Mouse (Mus musculus): ENCODE measurements at regions not wholly inside any gene's neighbourhood (a gene's known extent, or its start where the extent isn't known, plus 50 kb on each side); places are given as distances from the start of the nearest gene placed in this dataset.

- no peak for DNase-seq (ENCODE audit: low spot score)
- Histone ChIP-seq H3K9ac (ENCODE audit: low read length) (no peak overlapping the region), H3K4me1 (replicated peaks; ENCODE audit: control insufficient read depth, insufficient read depth, low read length) (no peaks in the 10 kb centered on the region), H3K4me3 (ENCODE audit: low read depth, low read length) (no peak overlapping the region), H3K27me3 (ENCODE audit: control insufficient read depth, insufficient read depth, low read length) (no peaks in the 10 kb centered on the region), H3K36me3 (ENCODE audit: control insufficient read depth, insufficient read depth, low read length) (no peaks in the 10 kb centered on the region), H3K4me2 (ENCODE audit: low read depth, low read length, severe bottlenecking) (no peak overlapping the region), H3K9me3 (ENCODE audit: control insufficient read depth, low read length) (no peaks in the 10 kb centered on the region), H3K27ac (ENCODE audit: low read depth, low read length) (no peak overlapping the region)
- 91% methylated on average over 2 of the region's 2 CpGs for WGBS
- ATAC-seq (replicated peaks; ENCODE audit: low FRiP score) = no peak
These were observed 126.4 kb upstream of the Fbxo11 start for GRCm38 (mm10) chr17:88191444-88191843.

GRCm38 (mm10) chr17:88191930-88192807 is 127.1 kb upstream of the Fbxo11 start:
- Histone ChIP-seq H3K9me3 (ENCODE audit: control insufficient read depth, low read length) (no peaks in the 10 kb centered on the region), H3K4me3 (ENCODE audit: low read depth, low read length) (no peak overlapping the region), H3K4me2 (ENCODE audit: low read depth, low read length, severe bottlenecking) (no peak overlapping the region), H3K36me3 (ENCODE audit: control insufficient read depth, insufficient read depth, low read length) (no peaks in the 10 kb centered on the region), H3K4me1 (replicated peaks; ENCODE audit: control insufficient read depth, insufficient read depth, low read length) (no peaks in the 10 kb centered on the region), H3K27ac (ENCODE audit: low read depth, low read length) (no peak overlapping the region), H3K27me3 (ENCODE audit: control insufficient read depth, insufficient read depth, low read length) (no peaks in the 10 kb centered on the region), H3K9ac (ENCODE audit: low read length) (no peak overlapping the region)
- DNase-seq (ENCODE audit: low spot score) (no peak), ATAC-seq (replicated peaks; ENCODE audit: low FRiP score) (no peak)
- 94% methylated on average over 16 of the region's 16 CpGs for whole genome bisulfite sequencing

GRCm38 (mm10) chr17:88194693-88195092 is 129.6 kb upstream of the Fbxo11 start:
- no peak overlapping the region for H3K27ac ChIP-seq (ENCODE audit: low read depth, low read length)
- no peak overlapping the region for H3K4me2 ChIP-seq (ENCODE audit: low read depth, low read length, severe bottlenecking)
- H3K9me3 ChIP-seq (ENCODE audit: control insufficient read depth, low read length) = no peaks in the 10 kb centered on the region
- no peak for DNase-seq (ENCODE audit: low spot score)
- H3K36me3 ChIP-seq (ENCODE audit: control insufficient read depth, insufficient read depth, low read length) = no peaks in the 10 kb centered on the region
- H3K9ac ChIP-seq (ENCODE audit: low read length) = no peak overlapping the region
- WGBS = 94% methylated on average over 5 of the region's 5 CpGs
- no peaks in the 10 kb centered on the region for H3K27me3 ChIP-seq (ENCODE audit: control insufficient read depth, insufficient read depth, low read length)
- no peak overlapping the region for H3K4me3 ChIP-seq (ENCODE audit: low read depth, low read length)
- no peaks in the 10 kb centered on the region for H3K4me1 ChIP-seq (replicated peaks; ENCODE audit: control insufficient read depth, insufficient read depth, low read length)
- ATAC-seq (replicated peaks; ENCODE audit: low FRiP score) = no peak

- no peak for DNase-seq (ENCODE audit: low spot score)
- no peak overlapping the region for H3K9ac ChIP-seq (ENCODE audit: low read length)
- 96% methylated on average over 2 of the region's 2 CpGs for WGBS
These were observed 130.2 kb upstream of the Fbxo11 start for GRCm38 (mm10) chr17:88195303-88195702.

GRCm38 (mm10) chr17:88195893-88196292 is 130.8 kb upstream of the Fbxo11 start:
- Histone ChIP-seq H3K9me3 (ENCODE audit: control insufficient read depth, low read length) (no peaks in the 10 kb centered on the region), H3K4me2 (ENCODE audit: low read depth, low read length, severe bottlenecking) (no peak overlapping the region), H3K4me1 (replicated peaks; ENCODE audit: control insufficient read depth, insufficient read depth, low read length) (no peaks in the 10 kb centered on the region), H3K36me3 (ENCODE audit: control insufficient read depth, insufficient read depth, low read length) (no peaks in the 10 kb centered on the region), H3K4me3 (ENCODE audit: low read depth, low read length) (no peak overlapping the region), H3K9ac (ENCODE audit: low read length) (no peak overlapping the region), H3K27me3 (ENCODE audit: control insufficient read depth, insufficient read depth, low read length) (no peaks in the 10 kb centered on the region), H3K27ac (ENCODE audit: low read depth, low read length) (no peak overlapping the region)
- 85% methylated on average over 6 of the region's 6 CpGs for WGBS
- DNase-seq (ENCODE audit: low spot score) = no peak
- ATAC-seq (replicated peaks; ENCODE audit: low FRiP score) = no peak

More at GRCm38 (mm10) chr17:88195303-88195702, 130.2 kb upstream of the Fbxo11 start:
- H3K4me1 ChIP-seq (replicated peaks; ENCODE audit: control insufficient read depth, insufficient read depth, low read length) = no peaks in the 10 kb centered on the region
- no peaks in the 10 kb centered on the region for H3K27me3 ChIP-seq (ENCODE audit: control insufficient read depth, insufficient read depth, low read length)
- H3K27ac ChIP-seq (ENCODE audit: low read depth, low read length) = no peak overlapping the region
- H3K9me3 ChIP-seq (ENCODE audit: control insufficient read depth, low read length) = no peaks in the 10 kb centered on the region
- H3K4me3 ChIP-seq (ENCODE audit: low read depth, low read length) = no peak overlapping the region
- no peak overlapping the region for H3K4me2 ChIP-seq (ENCODE audit: low read depth, low read length, severe bottlenecking)
- ATAC-seq (replicated peaks; ENCODE audit: low FRiP score) = no peak
- H3K36me3 ChIP-seq (ENCODE audit: control insufficient read depth, insufficient read depth, low read length) = no peaks in the 10 kb centered on the region

GRCm38 (mm10) chr17:88196322-88196721 is 131.2 kb upstream of the Fbxo11 start:
- no peak overlapping the region for H3K4me3 ChIP-seq (ENCODE audit: low read depth, low read length)
- 81% methylated on average over 1 of the region's 1 CpGs for WGBS
- no peaks in the 10 kb centered on the region for H3K36me3 ChIP-seq (ENCODE audit: control insufficient read depth, insufficient read depth, low read length)
- DNase-seq (ENCODE audit: low spot score) (no peak), ATAC-seq (replicated peaks; ENCODE audit: low FRiP score) (no peak)
- no peaks in the 10 kb centered on the region for H3K4me1 ChIP-seq (replicated peaks; ENCODE audit: control insufficient read depth, insufficient read depth, low read length)
- no peak overlapping the region for H3K4me2 ChIP-seq (ENCODE audit: low read depth, low read length, severe bottlenecking)
- no peak overlapping the region for H3K27ac ChIP-seq (ENCODE audit: low read depth, low read length)
- H3K9ac ChIP-seq (ENCODE audit: low read length) = no peak overlapping the region
- H3K9me3 ChIP-seq (ENCODE audit: control insufficient read depth, low read length) = no peaks in the 10 kb centered on the region
- no peaks in the 10 kb centered on the region for H3K27me3 ChIP-seq (ENCODE audit: control insufficient read depth, insufficient read depth, low read length)

GRCm38 (mm10) chr17:88197381-88197780 is 132.3 kb upstream of the Fbxo11 start:
- no peaks in the 10 kb centered on the region for H3K9me3 ChIP-seq (ENCODE audit: control insufficient read depth, low read length)
- no peak overlapping the region for H3K9ac ChIP-seq (ENCODE audit: low read length)
- ATAC-seq (replicated peaks; ENCODE audit: low FRiP score) (no peak), DNase-seq (ENCODE audit: low spot score) (no peak)
- no peaks in the 10 kb centered on the region for H3K36me3 ChIP-seq (ENCODE audit: control insufficient read depth, insufficient read depth, low read length)
- WGBS = 62% methylated on average over 3 of the region's 3 CpGs
- no peaks in the 10 kb centered on the region for H3K27me3 ChIP-seq (ENCODE audit: control insufficient read depth, insufficient read depth, low read length)
- H3K4me3 ChIP-seq (ENCODE audit: low read depth, low read length) = no peak overlapping the region
- no peak overlapping the region for H3K4me2 ChIP-seq (ENCODE audit: low read depth, low read length, severe bottlenecking)
- H3K27ac ChIP-seq (ENCODE audit: low read depth, low read length) = no peak overlapping the region
- no peaks in the 10 kb centered on the region for H3K4me1 ChIP-seq (replicated peaks; ENCODE audit: control insufficient read depth, insufficient read depth, low read length)

GRCm38 (mm10) chr17:88201249-88201970 is 136.3 kb upstream of the Fbxo11 start:
- DNase-seq (ENCODE audit: low spot score) (no peak), ATAC-seq (replicated peaks; ENCODE audit: low FRiP score) (no peak)
- Histone ChIP-seq H3K4me1 (replicated peaks; ENCODE audit: control insufficient read depth, insufficient read depth, low read length) (no peaks in the 10 kb centered on the region), H3K4me3 (ENCODE audit: low read depth, low read length) (no peak overlapping the region), H3K4me2 (ENCODE audit: low read depth, low read length, severe bottlenecking) (no peak overlapping the region), H3K36me3 (ENCODE audit: control insufficient read depth, insufficient read depth, low read length) (no peaks in the 10 kb centered on the region), H3K27me3 (ENCODE audit: control insufficient read depth, insufficient read depth, low read length) (no peaks in the 10 kb centered on the region), H3K9ac (ENCODE audit: low read length) (no peak overlapping the region), H3K27ac (ENCODE audit: low read depth, low read length) (no peak overlapping the region), H3K9me3 (ENCODE audit: control insufficient read depth, low read length) (no peaks in the 10 kb centered on the region)
- WGBS = 82% methylated on average over 12 of the region's 12 CpGs

Data from forebrain, embryonic 11.5 days (tissue).